ENCODE assay signal across 23 mouse cellular contexts in the genomic region with DNA sequence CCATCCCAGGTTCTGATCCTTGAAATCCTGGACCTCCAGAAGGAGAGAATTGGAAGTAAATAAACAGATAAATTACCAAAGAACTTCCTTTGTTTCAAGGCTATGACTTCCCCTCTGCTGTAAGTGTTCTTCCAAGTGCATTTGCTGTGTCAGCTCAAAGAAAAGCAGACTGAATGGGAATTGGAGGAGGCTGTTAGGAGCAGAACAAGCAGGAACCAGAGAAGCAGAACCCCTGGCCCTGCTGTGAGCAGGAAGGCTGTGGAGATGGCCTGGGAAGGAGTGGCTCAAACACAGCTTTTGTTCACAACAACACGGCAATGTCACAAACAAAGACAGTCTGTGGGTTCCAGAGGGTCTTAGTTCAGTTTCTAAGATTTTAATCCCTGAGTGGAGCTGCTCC. TPM values are rescaled to one million over a fixed set of nuclear protein-coding genes. Genes with fewer than 3 reads are reported as not detected.
A peak's percentile ranks its signal among the peaks of the same experiment; 100 is the strongest.
DNase-seq lines count a peak whose midpoint lies in the region; ATAC-seq lines count a peak whose summit lies in the region.
"Had no signal": no experiment of that assay in that cellular context is flagged by ENCODE, and none has a peak within 500 bp of the region (broad histone marks: within the 10 kb centered on the region; RNA-seq: fewer than 3 reads in every experiment).

No protein-coding gene starts in this region.

- H3K27ac ChIP-seq in hindbrain, embryonic 10.5 days: peak overlapping the region; percentile 53; the same call in 1 of the 2 replicates
- no peak overlapping the region for H3K27ac ChIP-seq in hindbrain, embryonic 11.5 days (ENCODE audit: low read depth, low read length)
- peak overlapping the region; percentile 67 for H3K27ac ChIP-seq in neural tube, embryonic 13.5 days (replicated peaks)
- no peak overlapping the region for H3K27ac ChIP-seq in midbrain, embryonic 14.5 days (replicated peaks; ENCODE audit: low read depth, low read length)
- H3K27ac ChIP-seq: embryonic facial prominence, embryonic 15.5 days; forebrain, embryonic 15.5 days; heart, embryonic 13.5 days had no signal

- H3K9me3 ChIP-seq in hindbrain, embryonic 10.5 days: no peaks in the 10 kb centered on the region
- H3K9me3 ChIP-seq in hindbrain, embryonic 11.5 days (ENCODE audit: control insufficient read depth, low read length): no peaks in the 10 kb centered on the region
- H3K9me3 ChIP-seq in neural tube, embryonic 13.5 days: no peaks in the 10 kb centered on the region
- 0 out of 2 replicates have a peak, but pooled peaks cover 2% of the 10 kb centered on the region for H3K9me3 ChIP-seq in midbrain, embryonic 14.5 days (ENCODE audit: control insufficient read depth, low read length)
- H3K9me3 ChIP-seq: embryonic facial prominence, embryonic 15.5 days; forebrain, embryonic 15.5 days; G1E; heart, embryonic 13.5 days had no signal

- no peak overlapping the region for H3K4me2 ChIP-seq in hindbrain, embryonic 11.5 days (replicated peaks; ENCODE audit: low read depth, low read length)
- H3K4me2 ChIP-seq in neural tube, embryonic 13.5 days: no peak overlapping the region
- no peak overlapping the region for H3K4me2 ChIP-seq in midbrain, embryonic 14.5 days (ENCODE audit: low read length)
- H3K4me2 ChIP-seq: embryonic facial prominence, embryonic 15.5 days; forebrain, embryonic 15.5 days; heart, embryonic 13.5 days had no signal

- no peaks in the 10 kb centered on the region for H3K4me1 ChIP-seq in hindbrain, embryonic 10.5 days (replicated peaks)
- H3K4me1 ChIP-seq in hindbrain, embryonic 11.5 days (replicated peaks; ENCODE audit: control insufficient read depth, insufficient read depth, low read length): no peaks in the 10 kb centered on the region
- peaks cover 27% of the 10 kb centered on the region for H3K4me1 ChIP-seq in neural tube, embryonic 13.5 days (replicated peaks)
- H3K4me1 ChIP-seq in midbrain, embryonic 14.5 days (ENCODE audit: control insufficient read depth, insufficient read depth, low read length): peaks cover 16% of the 10 kb centered on the region
- H3K4me1 ChIP-seq: embryonic facial prominence, embryonic 15.5 days; forebrain, embryonic 15.5 days; heart, embryonic 13.5 days had no signal

- H3K36me3 ChIP-seq in hindbrain, embryonic 10.5 days: no peaks in the 10 kb centered on the region
- H3K36me3 ChIP-seq in hindbrain, embryonic 11.5 days (ENCODE audit: control insufficient read depth, insufficient read depth, low read length): no peaks in the 10 kb centered on the region
- H3K36me3 ChIP-seq in neural tube, embryonic 13.5 days: no peaks in the 10 kb centered on the region
- H3K36me3 ChIP-seq in midbrain, embryonic 14.5 days (ENCODE audit: control insufficient read depth, insufficient read depth, low read length): no peaks in the 10 kb centered on the region
- H3K36me3 ChIP-seq: embryonic facial prominence, embryonic 15.5 days; forebrain, embryonic 15.5 days; G1E; heart, embryonic 13.5 days had no signal

- H3K4me3 ChIP-seq in hindbrain, embryonic 10.5 days: no peak overlapping the region
- no peak overlapping the region for H3K4me3 ChIP-seq in hindbrain, embryonic 11.5 days (ENCODE audit: low read depth, low read length)
- H3K4me3 ChIP-seq in neural tube, embryonic 13.5 days: no peak overlapping the region
- no peak overlapping the region for H3K4me3 ChIP-seq in midbrain, embryonic 14.5 days (replicated peaks; ENCODE audit: low read depth, low read length)
- H3K4me3 ChIP-seq: embryonic facial prominence, embryonic 15.5 days; erythroblast, embryonic 14.5 days; forebrain, embryonic 15.5 days; heart, embryonic 13.5 days had no signal

- no peak overlapping the region for H3K9ac ChIP-seq in hindbrain, embryonic 11.5 days (ENCODE audit: low read depth, low read length)
- H3K9ac ChIP-seq in neural tube, embryonic 13.5 days: 0 out of 2 replicates have a peak overlapping the region, but pooled peaks have one; percentile 14
- no peak overlapping the region for H3K9ac ChIP-seq in midbrain, embryonic 14.5 days (replicated peaks; ENCODE audit: low read length)
- H3K9ac ChIP-seq: embryonic facial prominence, embryonic 15.5 days; forebrain, embryonic 15.5 days; heart, embryonic 13.5 days had no signal

- DNase-seq in hindbrain, embryonic 10.5 days (ENCODE audit: low spot score): no peak
- no peak for DNase-seq in hindbrain, embryonic 11.5 days (ENCODE audit: low spot score)
- DNase-seq in neural tube, embryonic 10.5 days (ENCODE audit: extremely low spot score, low spot score): no peak
- DNase-seq in midbrain, embryonic 14.5 days: peak; percentile 33
- no peak for DNase-seq in testis, postnatal 10 days (ENCODE audit: low spot score)
- no peak for DNase-seq in layer of hippocampus, adult 11-12 months (ENCODE audit: low spot score)
- DNase-seq: adrenal gland, adult 8-10 months; adrenal gland, postnatal 36 days; B cell, adult 2 months; cerebellum, adult 11 months; cerebellum, adult 8-10 months; cerebellum, postnatal 14 days; embryo, embryonic 11 days; gastrocnemius, postnatal 36 days; heart, adult 11 months; heart, postnatal 36 days had no signal

- WGBS in hindbrain, embryonic 10.5 days: 32% methylated on average over 1 of the region's 1 CpGs
- 62% methylated on average over 1 of the region's 1 CpGs for WGBS in hindbrain, embryonic 11.5 days
- WGBS in neural tube, embryonic 13.5 days: 20% methylated on average over 1 of the region's 1 CpGs
- 9% methylated on average over 1 of the region's 1 CpGs for WGBS in midbrain, embryonic 14.5 days

- H3K27me3 ChIP-seq in hindbrain, embryonic 10.5 days (ENCODE audit: insufficient read depth, poor library complexity, severe bottlenecking): no peaks in the 10 kb centered on the region
- H3K27me3 ChIP-seq in hindbrain, embryonic 11.5 days (ENCODE audit: control insufficient read depth, insufficient read depth, low read length): no peaks in the 10 kb centered on the region
- H3K27me3 ChIP-seq in neural tube, embryonic 13.5 days: no peaks in the 10 kb centered on the region
- no peaks in the 10 kb centered on the region for H3K27me3 ChIP-seq in midbrain, embryonic 14.5 days (ENCODE audit: control insufficient read depth, insufficient read depth, low read length)
- H3K27me3 ChIP-seq: embryonic facial prominence, embryonic 15.5 days; forebrain, embryonic 15.5 days; heart, embryonic 13.5 days had no signal

- ATAC-seq in hindbrain, embryonic 11.5 days (ENCODE audit: low FRiP score): no peak
- no peak; the same call in 1 of the 2 replicates for ATAC-seq in neural tube, embryonic 13.5 days (ENCODE audit: low read depth)
- no peak for ATAC-seq in midbrain, embryonic 14.5 days (ENCODE audit: low FRiP score, low TSS enrichment)
- ATAC-seq: CD4-positive, CD25-positive, alpha-beta regulatory T cell, adult 4 months; forebrain, embryonic 15.5 days had no signal

RNA-seq across cellular contexts. Expression of a gene that starts 20.3 kb away (rescaled TPM):
- 5.4 and 13.0 TPM in 2 replicates for polyA plus RNA-seq in hindbrain, embryonic 10.5 days (2016; fragmentation: Nextera tagmentation; extraction: Ambion mirVana)
- 16.3 and 19.2 TPM in 2 replicates for polyA plus RNA-seq in hindbrain, embryonic 11.5 days (2014; fragmentation: Nextera tagmentation; extraction: Ambion mirVana)
- polyA plus RNA-seq in neural tube, embryonic 13.5 days (2015; fragmentation: Nextera tagmentation; extraction: Ambion mirVana): 75.8 and 77.0 TPM in 2 replicates
- polyA plus RNA-seq in midbrain, embryonic 14.5 days (2014; fragmentation: Nextera tagmentation; extraction: Ambion mirVana): 57.2 and 60.8 TPM in 2 replicates
- polyA plus RNA-seq: erythroblast, embryonic 14.5 days; G1E had no signal

Comparison
In these comparisons a context has a peak if more than half of its experiments do, and no peak if none do; other contexts are left out.
1. H3K27ac ChIP-seq: peak in hindbrain, embryonic 10.5 days (single experiment) and neural tube, embryonic 13.5 days (single experiment); none in hindbrain, embryonic 11.5 days (single experiment) and midbrain, embryonic 14.5 days (single experiment).